Mouse (Mus musculus): ENCODE data around the gene Il22ra1. TPM values are rescaled to one million over a fixed set of nuclear protein-coding genes. Genes with fewer than 3 reads are reported as not detected.

Il22ra1 gene
- polyA plus RNA-seq (2014; fragmentation: Nextera tagmentation; extraction: Ambion mirVana): not detected in 2 replicates

GRCm38 (mm10) chr4:135727817-135728216, at the start of gene Il22ra1:
Gene Il22ra1 (plus strand): TSS chr4:135728172.
- ATAC-seq (replicated peaks; ENCODE audit: insufficient number of reproducible peaks, low FRiP score, low TSS enrichment, low read depth) (no peak), DNase-seq (ENCODE audit: low spot score) (no peak)
- Histone ChIP-seq H3K4me3 (ENCODE audit: low read depth, low read length) (no peak within 1 kb of the TSS), H3K4me1 (ENCODE audit: control insufficient read depth, insufficient read depth, low read length) (no peaks in the 10 kb centered on the region), H3K9ac (replicated peaks; ENCODE audit: low read length) (no peak within 1 kb of the TSS), H3K27me3 (ENCODE audit: control insufficient read depth, insufficient read depth, low read length) (no peaks in the 10 kb centered on the region), H3K27ac (replicated peaks; ENCODE audit: low read depth, low read length) (no peak within 1 kb of the TSS), H3K4me2 (ENCODE audit: low read depth, low read length) (no peak within 1 kb of the TSS), H3K36me3 (replicated peaks; ENCODE audit: control insufficient read depth, insufficient read depth, low read depth, low read length) (no peaks in the 10 kb centered on the region), H3K9me3 (replicated peaks; ENCODE audit: control insufficient read depth, low read length) (no peaks in the 10 kb centered on the region)
- WGBS: 55% methylated on average over 14 of the region's 14 CpGs

GRCm38 (mm10) chr4:135679316-135679715, 48.7 kb upstream of the Il22ra1 start:
- Histone ChIP-seq H3K4me3 (ENCODE audit: low read depth, low read length) (no peak overlapping the region), H3K9ac (replicated peaks; ENCODE audit: low read length) (no peak overlapping the region), H3K9me3 (replicated peaks; ENCODE audit: control insufficient read depth, low read length) (no peaks in the 10 kb centered on the region), H3K36me3 (replicated peaks; ENCODE audit: control insufficient read depth, insufficient read depth, low read depth, low read length) (no peaks in the 10 kb centered on the region), H3K27ac (replicated peaks; ENCODE audit: low read depth, low read length) (no peak overlapping the region), H3K27me3 (ENCODE audit: control insufficient read depth, insufficient read depth, low read length) (no peaks in the 10 kb centered on the region), H3K4me1 (ENCODE audit: control insufficient read depth, insufficient read depth, low read length) (no peaks in the 10 kb centered on the region), H3K4me2 (ENCODE audit: low read depth, low read length) (no peak overlapping the region)
- ATAC-seq (replicated peaks; ENCODE audit: insufficient number of reproducible peaks, low FRiP score, low TSS enrichment, low read depth) (no peak), DNase-seq (ENCODE audit: low spot score) (no peak)
- 72% methylated on average over 4 of the region's 4 CpGs for WGBS

GRCm38 (mm10) chr4:135681789-135682188, 46.2 kb upstream of the Il22ra1 start:
- H3K4me1 ChIP-seq (ENCODE audit: control insufficient read depth, insufficient read depth, low read length): no peaks in the 10 kb centered on the region
- H3K4me3 ChIP-seq (ENCODE audit: low read depth, low read length): no peak overlapping the region
- no peaks in the 10 kb centered on the region for H3K36me3 ChIP-seq (replicated peaks; ENCODE audit: control insufficient read depth, insufficient read depth, low read depth, low read length)
- no peak for ATAC-seq (replicated peaks; ENCODE audit: insufficient number of reproducible peaks, low FRiP score, low TSS enrichment, low read depth)
- H3K27ac ChIP-seq (replicated peaks; ENCODE audit: low read depth, low read length): no peak overlapping the region
- H3K27me3 ChIP-seq (ENCODE audit: control insufficient read depth, insufficient read depth, low read length): peaks cover 5% of the 10 kb centered on the region
- no peak overlapping the region for H3K4me2 ChIP-seq (ENCODE audit: low read depth, low read length)
- DNase-seq (ENCODE audit: low spot score): no peak
- H3K9me3 ChIP-seq (replicated peaks; ENCODE audit: control insufficient read depth, low read length): no peaks in the 10 kb centered on the region
- no peak overlapping the region for H3K9ac ChIP-seq (replicated peaks; ENCODE audit: low read length)
- WGBS: 80% methylated on average over 5 of the region's 5 CpGs

GRCm38 (mm10) chr4:135683553-135683952, 44.4 kb upstream of the Il22ra1 start:
- no peak overlapping the region for H3K9ac ChIP-seq (replicated peaks; ENCODE audit: low read length)
- H3K4me1 ChIP-seq (ENCODE audit: control insufficient read depth, insufficient read depth, low read length): no peaks in the 10 kb centered on the region
- no peak overlapping the region for H3K4me2 ChIP-seq (ENCODE audit: low read depth, low read length)
- H3K36me3 ChIP-seq (replicated peaks; ENCODE audit: control insufficient read depth, insufficient read depth, low read depth, low read length): no peaks in the 10 kb centered on the region
- peaks cover 12% of the 10 kb centered on the region for H3K27me3 ChIP-seq (ENCODE audit: control insufficient read depth, insufficient read depth, low read length)
- H3K27ac ChIP-seq (replicated peaks; ENCODE audit: low read depth, low read length): no peak overlapping the region
- DNase-seq (ENCODE audit: low spot score) (peak; percentile 68), ATAC-seq (replicated peaks; ENCODE audit: insufficient number of reproducible peaks, low FRiP score, low TSS enrichment, low read depth) (no peak)
- no peak overlapping the region for H3K4me3 ChIP-seq (ENCODE audit: low read depth, low read length)
- 15% methylated on average over 4 of the region's 4 CpGs for WGBS
- no peaks in the 10 kb centered on the region for H3K9me3 ChIP-seq (replicated peaks; ENCODE audit: control insufficient read depth, low read length)

- no peaks in the 10 kb centered on the region for H3K4me1 ChIP-seq (ENCODE audit: control insufficient read depth, insufficient read depth, low read length)
- no peaks in the 10 kb centered on the region for H3K36me3 ChIP-seq (replicated peaks; ENCODE audit: control insufficient read depth, insufficient read depth, low read depth, low read length)
- no peak overlapping the region for H3K9ac ChIP-seq (replicated peaks; ENCODE audit: low read length)
- no peak overlapping the region for H3K4me3 ChIP-seq (ENCODE audit: low read depth, low read length)
- no peak overlapping the region for H3K27ac ChIP-seq (replicated peaks; ENCODE audit: low read depth, low read length)
- no peaks in the 10 kb centered on the region for H3K9me3 ChIP-seq (replicated peaks; ENCODE audit: control insufficient read depth, low read length)
- no peak for ATAC-seq (replicated peaks; ENCODE audit: insufficient number of reproducible peaks, low FRiP score, low TSS enrichment, low read depth)
- 31% methylated on average over 3 of the region's 3 CpGs for WGBS
- H3K4me2 ChIP-seq (ENCODE audit: low read depth, low read length): no peak overlapping the region
- DNase-seq (ENCODE audit: low spot score): peak; percentile 69
- H3K27me3 ChIP-seq (ENCODE audit: control insufficient read depth, insufficient read depth, low read length): peaks cover 12% of the 10 kb centered on the region
Measured at GRCm38 (mm10) chr4:135684731-135685130, 43.2 kb upstream of the Il22ra1 start.

GRCm38 (mm10) chr4:135685906-135686567, 41.9 kb upstream of the Il22ra1 start, which contains the start of gene Ifnlr1:
Gene Ifnlr1 (plus strand): TSS chr4:135686287.
- ATAC-seq (replicated peaks; ENCODE audit: insufficient number of reproducible peaks, low FRiP score, low TSS enrichment, low read depth) (no peak), DNase-seq (ENCODE audit: low spot score) (peak; percentile 73)
- Histone ChIP-seq H3K4me1 (ENCODE audit: control insufficient read depth, insufficient read depth, low read length) (no peaks in the 10 kb centered on the region), H3K9ac (replicated peaks; ENCODE audit: low read length) (peak within 1 kb of the TSS; percentile 52), H3K4me3 (ENCODE audit: low read depth, low read length) (peak within 1 kb of the TSS; percentile 51), H3K27ac (replicated peaks; ENCODE audit: low read depth, low read length) (no peak within 1 kb of the TSS), H3K27me3 (ENCODE audit: control insufficient read depth, insufficient read depth, low read length) (peaks cover 12% of the 10 kb centered on the region), H3K36me3 (replicated peaks; ENCODE audit: control insufficient read depth, insufficient read depth, low read depth, low read length) (no peaks in the 10 kb centered on the region), H3K9me3 (replicated peaks; ENCODE audit: control insufficient read depth, low read length) (no peaks in the 10 kb centered on the region), H3K4me2 (ENCODE audit: low read depth, low read length) (peak within 1 kb of the TSS; percentile 93)
- under 1% methylated on average over 41 of the region's 41 CpGs for WGBS

GRCm38 (mm10) chr4:135686568-135686953, 41.4 kb upstream of the Il22ra1 start:
- peak overlapping the region; percentile 51 for H3K4me3 ChIP-seq (ENCODE audit: low read depth, low read length)
- H3K4me2 ChIP-seq (ENCODE audit: low read depth, low read length): peak overlapping the region; percentile 93
- ATAC-seq (replicated peaks; ENCODE audit: insufficient number of reproducible peaks, low FRiP score, low TSS enrichment, low read depth) (no peak), DNase-seq (ENCODE audit: low spot score) (peak; percentile 19)
- WGBS: under 1% methylated on average over 21 of the region's 21 CpGs
- H3K9ac ChIP-seq (replicated peaks; ENCODE audit: low read length): peak overlapping the region; percentile 52
- H3K9me3 ChIP-seq (replicated peaks; ENCODE audit: control insufficient read depth, low read length): no peaks in the 10 kb centered on the region
- H3K4me1 ChIP-seq (ENCODE audit: control insufficient read depth, insufficient read depth, low read length): no peaks in the 10 kb centered on the region
- no peaks in the 10 kb centered on the region for H3K36me3 ChIP-seq (replicated peaks; ENCODE audit: control insufficient read depth, insufficient read depth, low read depth, low read length)
- no peak overlapping the region for H3K27ac ChIP-seq (replicated peaks; ENCODE audit: low read depth, low read length)
- peaks cover 12% of the 10 kb centered on the region for H3K27me3 ChIP-seq (ENCODE audit: control insufficient read depth, insufficient read depth, low read length)

GRCm38 (mm10) chr4:135689797-135690196, 38.2 kb upstream of the Il22ra1 start:
- Histone ChIP-seq H3K4me2 (ENCODE audit: low read depth, low read length) (no peak overlapping the region), H3K27ac (replicated peaks; ENCODE audit: low read depth, low read length) (no peak overlapping the region), H3K9me3 (replicated peaks; ENCODE audit: control insufficient read depth, low read length) (no peaks in the 10 kb centered on the region), H3K4me3 (ENCODE audit: low read depth, low read length) (no peak overlapping the region), H3K27me3 (ENCODE audit: control insufficient read depth, insufficient read depth, low read length) (peaks cover 12% of the 10 kb centered on the region), H3K9ac (replicated peaks; ENCODE audit: low read length) (no peak overlapping the region), H3K36me3 (replicated peaks; ENCODE audit: control insufficient read depth, insufficient read depth, low read depth, low read length) (no peaks in the 10 kb centered on the region), H3K4me1 (ENCODE audit: control insufficient read depth, insufficient read depth, low read length) (no peaks in the 10 kb centered on the region)
- ATAC-seq (replicated peaks; ENCODE audit: insufficient number of reproducible peaks, low FRiP score, low TSS enrichment, low read depth) (no peak), DNase-seq (ENCODE audit: low spot score) (no peak)
- 89% methylated on average over 7 of the region's 7 CpGs for WGBS

All from embryonic facial prominence, embryonic 11.5 days (tissue).